Comparison of ENCODE assay signal across 1 mouse cellular context in the genomic region with DNA sequence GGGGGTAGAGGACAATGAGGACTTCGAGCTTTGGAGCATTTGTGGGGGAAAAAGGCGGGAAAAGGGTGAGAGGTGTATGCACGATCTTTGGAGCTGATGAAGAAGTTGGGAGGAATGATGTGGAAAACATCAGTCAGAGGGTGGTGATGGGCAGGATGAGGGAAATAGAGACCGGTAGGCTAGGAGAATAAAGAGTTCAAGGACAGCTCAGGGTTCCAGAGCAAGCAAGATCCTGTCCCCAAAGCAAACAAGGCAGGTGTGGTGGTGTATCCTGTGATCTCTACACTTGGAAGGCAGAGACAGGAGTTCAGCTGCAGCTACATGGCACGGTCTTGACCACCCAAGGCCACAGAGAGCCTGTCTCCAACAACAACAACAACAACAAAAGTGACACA.
TF ChIP-seq lines count a peak whose summit lies in the region.

No protein-coding gene starts in this region.

TF ChIP-seq in CH12.LX, 34 proteins besides CTCF, POLR2A, EP300 and RAD21 (continued from another document):
- no peak for TF ChIP-seq ETS1 (conservative IDR thresholded peaks at IDR 0.05; ENCODE audit: low read depth, low read length)
- no peak for TF ChIP-seq ZKSCAN1 (IDR thresholded peaks at IDR 0.05; ENCODE audit: borderline replicate concordance, low read depth, low read length)
- no peak for TF ChIP-seq ZC3H11A (IDR thresholded peaks at IDR 0.05; ENCODE audit: low read depth, low read length)
- no peak for TF ChIP-seq POLR2AphosphoS2 (IDR thresholded peaks at IDR 0.05; ENCODE audit: low read depth, low read length)
- TF ChIP-seq BHLHE40 (IDR thresholded peaks at IDR 0.05; ENCODE audit: low read depth, low read length): no peak
- TF ChIP-seq HCFC1 (IDR thresholded peaks at IDR 0.05; ENCODE audit: low read depth, low read length): no peak
- no peak for TF ChIP-seq USF2 (conservative IDR thresholded peaks at IDR 0.05; ENCODE audit: low read depth, low read length)
